Mouse (Mus musculus): ENCODE measurements at regions not wholly inside any gene's neighbourhood (a gene's known extent, or its start where the extent isn't known, plus 50 kb on each side); places are given as distances from the start of the nearest gene placed in this dataset.

DNA sequence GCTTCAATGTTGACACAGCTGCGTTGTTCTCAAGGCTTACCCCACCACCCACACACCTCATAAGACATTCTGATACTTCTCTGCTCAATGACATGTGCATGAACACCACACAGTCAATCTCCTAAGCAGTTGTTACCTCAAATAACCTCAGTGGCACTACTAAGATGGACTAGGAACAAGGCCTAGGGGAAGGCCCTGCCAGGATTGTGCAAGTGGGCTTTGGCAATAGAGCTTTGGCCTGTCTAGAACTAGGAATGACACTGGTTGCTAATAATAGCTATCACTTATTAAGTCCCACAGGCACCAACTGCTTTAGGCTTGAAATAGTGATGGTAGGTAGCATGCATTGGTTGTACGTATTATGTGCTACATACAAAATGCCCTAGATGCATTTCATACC is 169.7 kb upstream of the Nabp1 start:
- DNase-seq (ENCODE audit: low spot score in 2 of 2), result no peak

DNA sequence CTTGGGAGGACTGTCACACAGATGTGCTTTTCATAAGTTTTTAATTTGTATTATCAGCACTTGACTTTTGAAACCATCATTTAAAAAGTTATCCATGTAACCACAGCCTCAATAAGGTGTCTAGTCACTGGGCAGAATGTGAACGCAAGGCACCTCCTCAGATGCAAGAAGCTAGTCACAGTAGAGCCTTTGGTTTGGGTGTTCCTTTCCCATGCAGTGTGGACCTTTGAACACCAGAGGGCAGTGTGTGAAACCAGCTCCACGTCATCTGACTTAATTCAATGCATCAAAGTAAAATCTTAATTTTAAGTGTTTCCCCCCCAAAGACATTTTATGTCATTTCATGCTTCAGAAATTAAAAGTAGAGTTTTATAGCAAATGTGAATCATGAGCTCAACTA is 166.2 kb upstream of the Nabp1 start:
- peak; percentile 59 to 64 for DNase-seq (ENCODE audit: low spot score in 2 of 2)

DNA sequence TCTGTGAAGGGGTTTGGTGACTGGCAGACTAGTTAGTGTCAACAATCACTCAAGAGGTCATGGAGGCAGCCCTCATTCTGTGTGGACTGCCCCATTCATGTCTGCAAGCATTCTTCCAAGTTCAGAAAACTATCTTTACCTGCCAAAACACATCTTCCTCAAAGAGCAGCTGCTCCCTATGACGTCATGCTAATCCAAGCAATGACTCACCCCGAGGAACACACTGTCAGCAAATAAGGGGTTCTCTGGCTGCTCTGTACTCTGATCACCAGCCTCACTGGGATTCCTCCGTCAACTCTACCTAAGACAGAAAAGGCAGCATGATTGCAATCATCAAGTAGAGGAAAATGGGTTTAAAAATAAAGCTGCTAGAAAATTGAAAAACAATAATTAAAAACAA is 165.4 kb upstream of the Nabp1 start:
- no peak for DNase-seq (ENCODE audit: low spot score in 2 of 2)

DNA sequence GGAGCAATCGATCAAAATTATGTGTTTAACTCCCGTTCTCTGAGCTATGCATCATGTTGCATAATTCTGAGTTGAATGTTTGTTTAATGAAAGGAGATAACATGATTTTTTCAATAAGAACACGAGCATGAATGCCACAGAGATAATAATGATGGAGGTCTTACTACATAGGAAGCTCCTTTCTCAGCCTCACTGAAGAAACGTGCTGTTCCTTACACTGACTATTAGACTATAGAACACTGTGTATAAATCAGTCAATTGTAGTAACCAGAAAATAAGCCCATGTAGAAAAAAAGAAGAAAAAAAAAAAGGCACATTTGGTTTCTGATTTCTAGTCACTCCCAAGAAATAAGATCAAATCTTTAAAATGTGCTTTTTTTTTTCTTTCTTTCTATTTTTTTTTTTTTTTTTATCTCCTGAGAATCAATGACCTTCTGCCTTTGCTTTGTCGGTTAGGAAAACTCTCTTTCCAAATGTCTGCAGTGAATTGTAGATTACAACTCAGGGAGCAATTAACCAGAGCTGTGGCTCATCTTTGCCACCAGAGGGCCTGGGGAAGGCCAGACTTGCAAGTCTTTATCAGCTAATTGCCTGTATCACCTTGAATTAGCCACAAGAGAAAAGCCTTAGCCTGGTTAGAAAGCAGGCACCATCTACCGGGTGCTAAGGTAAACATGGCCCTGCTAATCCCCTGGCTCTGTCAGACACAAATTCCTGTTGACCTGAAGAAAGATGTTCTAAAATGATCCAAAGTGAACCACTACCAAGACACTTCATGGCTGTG is 160.5 kb upstream of the Nabp1 start:
- no peak for DNase-seq (ENCODE audit: low spot score in 2 of 2)

DNA sequence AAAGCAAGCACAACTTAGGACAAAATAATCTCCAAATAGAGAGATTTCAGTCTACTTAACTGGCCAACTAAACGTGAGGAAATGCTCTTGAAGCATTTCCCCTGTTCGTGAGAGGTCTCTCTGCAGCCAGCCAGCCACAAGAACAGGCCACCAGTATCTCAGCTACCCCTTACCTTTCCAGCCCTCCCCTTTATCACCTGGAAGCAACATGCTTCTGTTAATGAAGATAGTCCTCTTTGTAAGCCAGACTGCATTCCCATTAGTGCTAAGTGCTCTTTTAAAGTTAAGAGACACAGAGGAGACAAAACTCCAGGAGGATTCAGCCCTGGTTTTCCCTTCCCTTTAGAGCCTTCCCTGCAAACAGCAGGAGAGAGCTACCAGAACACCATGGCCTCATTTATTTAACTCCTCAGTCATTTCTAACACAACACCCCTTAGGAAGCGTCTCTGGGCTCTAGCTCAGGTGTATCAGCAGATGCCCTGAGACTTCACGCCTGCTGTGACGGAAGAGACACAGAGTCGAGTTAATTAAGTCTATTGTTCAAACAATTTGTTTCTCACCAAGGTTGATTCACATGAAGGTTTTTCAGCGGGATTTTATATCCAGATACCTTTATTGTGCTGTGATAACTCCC is 157.8 kb upstream of the Nabp1 start:
- DNase-seq (ENCODE audit: low spot score in 2 of 2), result no peak

DNA sequence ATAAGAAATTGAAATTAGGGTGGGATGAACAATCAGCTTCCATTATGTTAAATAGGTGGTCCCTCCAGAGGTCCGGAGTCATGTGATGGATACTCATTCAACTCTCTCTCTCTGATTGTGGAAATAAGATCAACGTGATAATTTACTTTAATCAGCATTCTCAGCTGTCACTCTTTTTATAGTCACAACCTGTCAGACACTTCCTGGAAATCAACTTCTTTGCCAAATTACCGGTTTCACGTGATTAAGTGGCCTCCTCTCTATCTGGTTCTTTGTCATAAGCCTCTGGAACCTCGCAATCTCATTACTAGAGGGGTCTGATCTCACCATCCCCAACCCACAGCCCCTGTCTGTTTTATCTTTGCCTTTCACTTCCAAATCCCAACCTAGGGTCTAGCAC is 155.6 kb upstream of the Nabp1 start:
- no peak for DNase-seq (ENCODE audit: low spot score in 2 of 2)

DNA sequence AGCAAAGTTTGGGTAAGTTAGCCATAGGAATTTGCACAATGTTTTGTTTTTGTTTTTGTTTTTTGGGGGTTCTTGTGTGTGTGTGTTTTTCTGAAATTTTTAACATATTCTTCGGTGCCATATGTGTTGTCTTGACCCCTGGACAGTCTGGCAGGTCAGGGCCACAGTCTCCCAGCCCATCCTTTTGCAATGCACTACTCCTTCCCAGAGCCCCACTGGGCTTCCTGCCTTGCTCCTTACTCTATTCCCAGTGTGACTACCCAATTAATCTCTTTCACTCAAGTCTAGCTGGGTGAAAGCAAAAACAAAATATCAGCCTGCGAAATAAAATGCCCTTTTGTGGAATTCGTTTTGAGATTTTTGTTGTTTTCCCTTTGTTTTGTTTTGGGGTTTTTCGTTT is 154.6 kb upstream of the Nabp1 start:
- DNase-seq (ENCODE audit: low spot score in 2 of 2), result no peak

DNA sequence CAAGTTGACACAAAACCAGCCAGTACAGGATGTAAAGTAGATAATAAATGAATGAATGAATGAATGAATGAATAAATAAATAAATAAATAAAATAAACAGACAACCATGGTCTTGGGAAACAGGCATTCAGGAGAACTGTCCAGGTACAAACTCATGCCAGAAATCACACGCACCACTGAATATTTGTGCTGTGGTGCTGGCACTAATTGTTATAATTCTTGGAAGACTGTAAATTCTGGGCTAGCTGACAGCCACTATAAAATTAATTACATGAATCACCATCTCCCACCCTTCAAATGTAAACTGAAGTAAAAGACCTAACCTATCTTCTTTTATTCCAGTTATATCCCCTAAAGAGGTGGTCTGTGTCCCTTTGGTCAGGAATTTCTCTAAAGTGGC is 151.6 kb upstream of the Nabp1 start:
- DNase-seq (ENCODE audit: low spot score in 2 of 2), result no peak

DNA sequence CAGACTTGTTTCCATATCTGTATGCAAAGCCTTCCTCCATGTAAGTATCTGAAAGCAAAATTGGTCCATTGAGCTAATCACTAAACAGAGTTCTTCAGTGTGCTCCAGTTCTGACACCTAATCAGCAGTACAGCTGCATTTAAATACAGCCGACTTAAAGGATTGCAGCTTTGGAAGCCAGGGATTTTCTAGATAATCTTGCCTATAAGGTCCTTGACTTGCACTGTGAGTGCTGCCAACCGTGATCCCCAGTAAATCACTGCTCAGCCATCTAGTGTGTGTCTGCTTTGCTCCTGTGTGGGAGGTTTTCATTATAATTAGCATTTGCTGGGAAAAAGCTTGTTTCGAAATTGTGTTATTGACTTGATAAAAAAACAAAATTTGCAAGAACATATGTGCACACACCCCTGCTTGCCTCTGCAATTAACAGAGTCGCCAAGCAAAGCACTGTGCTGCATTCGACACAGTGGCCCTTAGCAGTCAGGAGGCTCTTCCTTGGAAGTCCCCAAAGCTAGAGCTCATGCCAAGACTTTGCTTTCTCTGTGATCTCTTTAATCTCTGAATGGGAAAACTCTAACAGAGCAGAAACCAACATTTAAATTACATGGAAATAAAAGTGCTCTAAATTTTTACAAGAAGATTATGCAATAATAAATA is 150.0 kb upstream of the Nabp1 start:
- no peak for DNase-seq (ENCODE audit: low spot score in 2 of 2)

DNA sequence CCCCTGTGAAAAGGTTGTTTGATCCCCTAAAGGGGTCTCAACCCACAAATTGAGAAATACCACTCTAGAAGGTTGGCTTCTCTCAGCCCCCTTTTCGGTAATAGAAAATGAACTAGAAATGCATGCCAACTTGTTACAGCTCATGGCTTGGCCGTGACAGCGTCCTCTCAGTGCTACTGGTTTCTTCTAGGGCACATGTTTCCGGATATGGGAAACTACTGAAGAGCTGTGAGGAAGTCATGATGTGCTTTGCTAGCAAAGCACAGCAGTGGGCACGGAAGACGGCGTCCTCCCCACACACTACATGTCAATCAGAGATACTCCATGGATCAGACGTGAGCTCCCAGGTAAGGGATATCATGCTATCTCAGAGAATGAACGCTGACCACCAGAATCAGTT is 148.1 kb upstream of the Nabp1 start:
- no peak for DNase-seq (ENCODE audit: low spot score in 2 of 2)

DNA sequence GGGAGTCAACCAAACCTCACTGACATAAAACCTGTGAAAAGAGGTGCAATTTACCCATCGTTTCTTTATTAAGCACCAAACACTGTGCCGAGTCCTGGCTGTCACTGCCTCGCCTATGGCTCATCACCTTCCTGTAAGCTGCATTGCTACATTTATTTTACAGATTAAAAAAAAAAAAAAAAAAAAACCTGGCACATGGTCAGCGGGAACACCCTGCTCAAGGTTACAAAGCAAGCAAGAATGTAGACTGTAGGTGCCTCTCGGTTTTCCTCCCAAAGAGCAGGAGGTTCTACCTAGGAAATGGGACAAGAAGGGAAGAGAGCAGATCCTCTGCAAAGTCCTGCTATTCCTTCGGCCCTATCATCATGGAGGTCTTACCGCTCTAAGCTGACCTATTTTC is 146.9 kb upstream of the Nabp1 start:
- DNase-seq (ENCODE audit: low spot score in 2 of 2), result no peak

DNA sequence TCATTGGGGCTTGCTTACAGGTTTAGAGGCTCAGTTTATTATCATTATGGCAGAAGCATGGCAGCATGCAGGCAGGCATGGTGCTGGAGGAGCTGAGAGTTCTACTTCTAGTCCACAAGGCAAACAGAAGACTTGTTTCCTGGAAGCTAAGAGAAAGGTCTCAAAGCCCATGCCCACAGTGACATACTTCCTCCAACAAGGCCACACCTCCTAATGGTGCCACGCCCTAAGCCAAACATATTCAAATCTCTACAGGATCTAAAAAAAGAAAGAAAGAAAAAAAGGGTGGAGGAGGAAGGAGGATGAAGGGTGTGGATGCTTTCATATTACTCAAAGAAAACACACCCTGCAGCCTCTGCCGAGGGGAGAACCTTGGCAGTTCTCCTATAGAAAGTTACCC is 146.3 kb upstream of the Nabp1 start:
- no peak for DNase-seq (ENCODE audit: low spot score in 2 of 2)

DNA sequence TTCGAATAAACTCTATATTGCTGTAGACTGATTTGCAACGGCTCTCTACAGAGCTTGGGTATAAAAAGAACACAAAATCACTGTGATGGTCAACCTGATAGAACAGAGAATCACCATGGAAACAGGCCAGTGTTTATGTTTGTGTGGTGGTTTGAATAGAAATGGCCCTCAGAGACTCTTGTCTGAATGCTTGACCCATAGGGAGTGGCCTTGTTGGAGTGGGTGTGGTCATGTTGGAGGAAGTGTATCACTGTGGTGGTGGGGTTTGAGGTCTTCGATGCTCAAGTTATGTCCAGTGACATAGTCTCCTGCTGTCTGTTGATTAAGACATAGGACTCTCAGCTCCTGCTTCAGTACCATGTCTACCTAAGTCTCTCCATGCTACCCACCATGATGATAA is 144.8 kb upstream of the Nabp1 start:
- no peak for DNase-seq (ENCODE audit: low spot score in 2 of 2)

DNA sequence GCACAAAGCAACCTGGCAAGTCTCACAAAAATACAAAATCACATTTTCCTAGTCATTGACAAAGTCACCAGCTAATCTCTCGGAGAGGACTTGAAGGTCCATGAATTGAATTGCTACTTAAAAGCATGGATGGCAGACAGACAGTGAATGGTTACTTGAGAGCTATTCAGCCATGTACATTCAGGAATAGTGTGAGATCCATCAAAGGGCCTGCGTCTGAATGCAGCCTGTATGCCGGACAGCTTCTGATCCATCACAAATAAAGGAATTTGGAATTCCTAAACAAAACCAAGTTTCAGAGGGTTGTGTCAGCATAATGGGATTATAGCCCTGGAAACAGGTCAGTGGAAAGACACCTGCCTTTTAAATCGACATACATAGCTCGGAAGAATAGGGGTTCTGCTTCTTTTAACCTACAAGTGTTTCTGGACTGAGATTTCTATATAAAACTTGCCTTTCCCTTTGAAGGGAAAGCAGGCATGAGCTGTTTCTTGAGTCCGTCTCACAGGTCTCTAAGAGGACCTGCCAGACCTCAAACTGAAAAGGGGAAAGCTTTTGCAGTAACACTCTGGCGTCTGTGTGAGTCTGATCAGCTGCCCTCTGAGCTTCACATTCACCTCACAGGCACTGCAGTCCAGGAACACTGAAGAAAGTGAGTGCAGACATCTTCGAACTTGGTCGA is 144.1 kb upstream of the Nabp1 start:
- DNase-seq (ENCODE audit: low spot score in 2 of 2), result no peak

DNA sequence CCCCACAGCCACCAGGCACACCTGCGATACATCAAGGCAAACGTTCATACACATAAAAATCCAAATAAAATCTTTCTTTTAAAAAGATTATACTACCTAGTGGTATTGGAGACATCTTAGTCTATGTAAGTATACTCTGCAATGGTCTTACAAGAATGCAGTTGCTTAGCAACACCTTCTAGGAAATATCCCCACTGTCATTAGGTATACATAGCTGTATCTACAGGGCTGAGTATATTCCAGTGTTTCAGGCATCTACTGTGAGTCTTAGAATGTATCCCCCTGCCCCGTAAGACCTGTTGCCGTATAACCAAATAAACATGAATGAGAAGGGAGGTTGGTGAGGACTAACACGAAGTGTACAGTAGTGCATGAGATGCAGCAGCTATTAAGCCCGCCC is 142.8 kb upstream of the Nabp1 start:
- DNase-seq (ENCODE audit: low spot score in 2 of 2), result no peak

DNA sequence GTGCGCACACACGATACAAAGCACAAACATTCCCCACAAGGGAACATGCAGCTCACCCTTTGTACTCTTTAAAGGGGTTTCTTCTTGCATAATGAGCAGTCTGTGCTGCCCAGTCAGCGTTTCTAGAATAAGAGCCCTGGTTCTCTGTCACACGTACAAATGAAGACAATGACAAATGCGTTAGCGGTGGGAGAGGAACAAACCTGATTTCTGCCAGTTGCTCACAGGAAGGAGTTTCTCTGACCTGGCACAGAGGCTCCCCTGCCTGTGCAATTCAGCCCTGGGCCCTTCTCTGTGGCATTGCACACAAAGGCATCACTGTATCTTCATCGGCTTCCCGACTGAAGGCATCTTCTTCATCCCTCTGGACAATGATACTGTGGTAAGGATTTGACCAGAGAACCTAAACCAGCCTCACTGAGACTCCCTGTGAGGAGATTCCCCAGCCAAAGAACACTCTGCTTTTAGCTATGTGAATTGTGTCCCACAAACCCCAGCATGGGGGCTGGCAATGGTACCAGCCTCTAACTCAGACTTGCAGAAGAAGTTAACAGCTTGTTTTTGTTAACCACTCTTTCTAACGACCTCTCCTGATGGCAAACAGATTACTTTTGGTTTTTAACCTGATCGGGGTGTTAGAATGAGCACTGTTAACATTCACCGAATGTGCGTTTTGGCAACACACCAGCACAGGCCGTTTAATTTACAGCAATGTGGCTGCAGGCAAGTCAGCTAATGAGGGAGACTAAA is 139.5 kb upstream of the Nabp1 start:
- DNase-seq (ENCODE audit: low spot score in 2 of 2), result no peak

DNA sequence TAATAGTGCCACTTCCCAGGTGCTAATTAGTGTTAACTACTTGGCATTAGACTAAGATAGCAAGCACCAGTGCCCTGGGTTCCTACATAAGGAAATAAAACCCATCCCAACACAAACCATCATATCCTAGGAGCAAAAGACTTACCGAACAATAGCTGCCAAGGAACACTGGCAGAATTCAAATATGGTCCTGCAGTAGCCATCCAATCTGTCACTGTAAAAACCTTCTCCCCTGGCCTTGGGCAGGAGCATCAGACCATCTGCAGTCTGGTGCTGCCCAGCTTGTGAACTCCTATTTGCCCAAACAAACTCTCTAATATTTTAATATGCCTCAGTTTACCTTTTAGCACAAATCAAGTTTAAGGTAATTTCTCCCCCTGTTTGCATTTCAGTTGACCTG is 137.9 kb upstream of the Nabp1 start:
- DNase-seq (ENCODE audit: low spot score in 2 of 2), result no peak

DNA sequence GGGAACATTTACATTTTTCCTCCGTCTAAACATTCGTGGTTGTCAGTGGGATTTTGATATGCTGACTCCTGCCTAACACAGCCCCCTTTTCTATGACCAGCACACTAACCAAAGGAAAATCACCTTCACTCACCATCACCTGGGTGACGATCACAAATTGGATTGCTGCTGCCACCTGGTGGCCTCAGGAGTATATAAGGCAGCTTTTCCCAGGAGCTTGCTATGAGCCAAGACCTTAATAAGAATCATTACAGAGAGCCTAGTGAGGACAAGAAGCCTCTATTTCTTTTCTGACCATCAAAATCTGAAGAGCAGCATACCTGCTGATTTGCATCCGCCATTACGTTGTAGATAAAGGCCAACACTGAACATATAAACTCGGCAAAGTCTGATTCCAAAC is 137.3 kb upstream of the Nabp1 start:
- DNase-seq (ENCODE audit: low spot score in 2 of 2), result no peak

DNA sequence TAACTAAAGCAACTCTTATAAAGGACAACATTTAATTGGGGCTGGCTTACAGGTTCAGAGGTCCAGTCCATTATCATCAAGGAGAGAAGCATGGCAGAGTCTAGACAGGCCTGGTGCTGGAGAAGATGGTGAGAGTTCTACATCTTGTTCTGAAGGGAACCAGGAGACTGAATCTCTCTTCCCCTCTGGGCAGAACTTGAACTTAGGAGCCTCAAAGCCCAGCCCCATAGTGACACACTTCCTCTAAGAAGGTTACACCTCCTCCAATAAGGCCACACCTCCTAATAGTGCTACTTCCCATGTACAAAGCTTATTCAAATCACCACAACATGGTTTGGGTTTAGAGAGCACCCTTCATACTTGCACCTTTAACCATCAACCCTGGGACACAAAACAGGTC is 136.5 kb upstream of the Nabp1 start:
- DNase-seq (ENCODE audit: low spot score in 2 of 2), result no peak

DNA sequence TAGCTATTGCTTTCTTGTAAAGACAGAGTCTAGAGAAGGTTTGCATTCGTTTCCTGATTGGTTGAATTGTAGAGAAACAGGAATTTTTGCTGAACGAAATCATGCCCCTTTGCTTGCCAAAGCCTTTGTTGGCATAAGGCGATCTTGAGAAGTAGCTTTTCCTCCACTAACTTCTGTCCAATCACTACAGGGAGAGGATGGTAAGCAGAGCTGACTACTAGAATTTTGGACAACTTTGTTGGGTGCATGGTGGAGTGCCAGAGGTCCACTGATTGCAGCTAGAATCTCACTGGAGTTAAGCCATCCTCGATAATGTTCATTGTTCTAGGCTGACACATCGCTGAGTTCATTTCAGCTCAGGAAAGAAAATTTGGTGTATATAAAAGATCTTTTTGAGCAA is 131.1 kb upstream of the Nabp1 start:
- DNase-seq (ENCODE audit: low spot score in 2 of 2), result no peak

DNA sequence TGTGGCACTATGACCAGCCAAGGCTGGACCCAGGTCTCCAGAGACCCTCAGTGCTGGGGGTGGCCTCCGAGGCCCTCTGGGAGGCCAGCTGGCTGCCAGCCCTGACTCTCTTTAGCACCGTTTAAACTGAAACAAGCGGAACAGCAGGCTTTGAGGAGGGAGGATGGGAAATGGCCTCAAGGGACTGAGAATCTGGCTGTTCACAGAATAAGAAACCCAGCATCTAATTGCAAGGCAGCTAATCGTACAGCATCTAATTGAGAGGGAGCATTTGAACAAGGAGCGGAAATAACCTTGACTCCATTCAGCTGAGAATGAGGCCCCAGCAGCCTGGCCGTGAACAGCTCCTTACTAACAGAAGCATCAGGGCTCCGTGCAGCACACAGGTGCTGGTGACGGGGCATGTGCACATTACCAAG is 129.2 kb upstream of the Nabp1 start:
- no peak for DNase-seq (ENCODE audit: low spot score in 2 of 2)

DNA sequence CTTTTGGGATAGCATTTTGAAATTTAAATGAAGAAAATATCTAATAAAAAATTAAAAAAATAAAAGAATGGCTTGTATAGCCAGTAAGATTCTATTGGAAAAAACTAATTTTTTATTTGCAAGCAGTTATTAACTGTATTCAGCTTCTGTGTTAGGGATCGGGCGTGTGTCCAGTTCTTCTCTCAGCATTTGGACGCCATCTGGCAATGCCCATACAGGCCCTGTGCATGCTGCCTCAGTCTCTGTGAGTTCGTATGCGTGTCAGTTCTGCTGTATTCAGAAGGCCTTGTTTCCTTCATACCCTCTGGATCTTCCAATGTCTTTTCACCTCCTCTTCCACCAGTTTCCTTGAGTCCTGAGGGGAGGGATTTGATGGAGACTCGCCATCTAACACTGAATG is 123.8 kb upstream of the Nabp1 start:
- no peak for DNase-seq (ENCODE audit: low spot score in 2 of 2)
